Mouse (Mus musculus) stomach, postnatal 0 days (tissue): ENCODE results near the gene Smim5. TPM values are rescaled to one million over a fixed set of nuclear protein-coding genes. Genes with fewer than 3 reads are reported as not detected.

Experiments
- ATAC-seq: fragments of 200-750 bp; cut with Nextera tagmentation; 2 replicates; pipeline ENCODE4 v1.8.0; 2017; ENCODE audit not compliant: low FRiP score, low TSS enrichment
- DNase-seq: peaks from one replicate; pipeline ENCODE4 v3.0.0-alpha.2; 2016; ENCODE audit warnings: low spot score
- H3K27ac ChIP-seq: fragments of 300-500 bp; sonication (generic); replicated peaks from 2 replicates; pipeline ENCODE4 v1.5.1; 2014; ENCODE audit warnings: mild to moderate bottlenecking, control low read depth
- H3K27me3 ChIP-seq: fragments of 300-500 bp; sonication (generic); 2 replicates; pipeline ENCODE4 v1.6.1; 2014; ENCODE audit warnings: low read length; ENCODE audit not compliant: control insufficient read depth, insufficient read depth
- H3K36me3 ChIP-seq: fragments of 300-500 bp; sonication (generic); 2 replicates; pipeline ENCODE4 v1.6.1; 2014; ENCODE audit warnings: low read length, mixed read lengths; ENCODE audit not compliant: control insufficient read depth, insufficient read depth
- H3K4me1 ChIP-seq: fragments of 300-500 bp; sonication (generic); replicated peaks from 2 replicates; pipeline ENCODE4 v1.6.1; 2014; ENCODE audit warnings: antibody characterized with exemption; ENCODE audit not compliant: control insufficient read depth, insufficient read depth
- H3K4me2 ChIP-seq: fragments of 300-500 bp; sonication (generic); replicated peaks from 2 replicates; pipeline ENCODE4 v1.6.1; 2014; ENCODE audit warnings: low read depth, mild to moderate bottlenecking, control low read depth, moderate library complexity
- H3K4me3 ChIP-seq: fragments of 300-500 bp; sonication (generic); 2 replicates; pipeline ENCODE4 v1.5.1; 2014; ENCODE audit warnings: low read depth, low read length, control low read depth
- H3K9ac ChIP-seq: fragments of 300-500 bp; sonication (generic); 2 replicates; pipeline ENCODE4 v1.6.1; 2014; ENCODE audit warnings: mild to moderate bottlenecking, low read length, control low read depth, mixed read lengths
- H3K9me3 ChIP-seq: fragments of 300-500 bp; sonication (generic); 2 replicates; pipeline ENCODE4 v1.6.1; 2016; ENCODE audit warnings: low read length; ENCODE audit not compliant: control insufficient read depth
- CTCF ChIP-seq: IDR thresholded peaks from 2 replicates; pipeline ENCODE4 v1.5.1; 2016; ENCODE audit warnings: antibody characterized with exemption, low read depth, mild to moderate bottlenecking, moderate library complexity
- EP300 ChIP-seq: optimal IDR thresholded peaks from 2 replicates; pipeline ENCODE3; 2016; ENCODE audit warnings: antibody characterized with exemption
- WGBS: fragments of 180-500 bp; shearing (Covaris S2); extraction: QIAGEN DNeasy Blood & Tissue Kit; methylation state at CpG from one replicate; pipeline ENCODE4 v1.1.7; 2014; 5-methylcytosine and 5-hydroxymethylcytosine counted together
- polyA plus RNA-seq: library from polyadenylated mRNA; unstranded; fragments of >200 nt; fragmentation: Nextera tagmentation; extraction: Ambion mirVana; gene quantifications from 2 replicates; pipeline ENCODE4 v1.2.1, GENCODE M21; 2015

Smim5 gene
- polyA plus RNA-seq, 1 experiment from 2014 or later: 16.8 TPM

DNA sequence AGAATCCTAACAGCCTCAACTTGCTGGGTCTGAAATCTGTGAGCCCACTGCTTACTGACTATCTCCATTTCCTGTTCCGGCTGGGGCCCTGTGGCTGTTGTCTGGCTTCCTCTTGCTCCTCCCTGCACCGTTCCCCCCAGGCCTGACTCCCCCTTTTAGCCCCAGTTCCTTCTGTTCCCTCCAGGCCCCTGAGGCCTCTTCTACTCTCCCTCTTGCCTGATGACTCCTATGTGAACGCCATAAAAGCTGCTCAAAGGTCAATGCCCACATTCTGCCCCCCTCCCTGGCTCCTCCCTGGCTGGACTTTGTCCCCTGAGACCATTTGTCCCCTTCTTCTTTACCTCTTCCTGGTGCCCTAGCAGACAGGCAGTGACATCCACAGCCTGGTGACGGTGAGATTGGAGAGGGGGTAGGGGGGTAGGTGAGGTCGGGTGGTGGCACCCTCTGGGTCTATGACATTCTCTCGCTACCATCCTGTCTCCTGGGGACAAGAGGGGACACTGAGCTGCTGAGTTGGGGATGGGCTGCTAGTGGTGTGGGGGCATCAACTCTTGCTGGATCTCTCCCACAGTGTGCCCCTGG lies 22.5 kb upstream of the Smim5 start:
- DNase-seq (peak; percentile 89), ATAC-seq (peak; percentile 84)
- 40% methylated on average over 6 of the region's 6 CpGs for WGBS
- Histone ChIP-seq H3K36me3 (no peaks in the 10 kb centered on the region), H3K4me1 (no peaks in the 10 kb centered on the region), H3K27ac (peak overlapping the region; percentile 78), H3K27me3 (no peaks in the 10 kb centered on the region), H3K9ac (no peak overlapping the region; the same call in 1 of the 2 replicates), H3K9me3 (no peaks in the 10 kb centered on the region), H3K4me3 (no peak overlapping the region), H3K4me2 (peak overlapping the region; percentile 34; the same call in 1 of the 2 replicates)
- no peak for TF ChIP-seq EP300
- TF ChIP-seq CTCF: no peak

DNA sequence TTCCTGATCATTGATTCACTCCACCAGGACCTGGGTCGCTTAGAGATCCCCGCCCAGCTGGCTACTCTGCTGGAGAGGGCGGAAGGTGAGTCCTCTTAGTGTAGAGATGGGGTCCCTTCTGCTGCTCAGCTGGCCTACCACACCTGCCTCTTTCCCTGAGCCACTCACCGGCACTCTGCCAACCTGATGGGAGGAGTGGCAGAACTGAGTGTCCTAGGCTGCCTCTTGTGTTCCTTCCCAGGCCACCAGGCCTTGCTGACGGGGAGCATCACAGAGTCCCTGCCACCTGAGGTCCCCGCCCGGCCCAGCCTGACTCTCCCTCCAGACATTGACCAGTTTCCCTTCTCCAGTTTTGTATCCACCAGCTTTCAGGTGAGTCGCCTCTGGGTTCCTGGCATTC lies 21.7 kb upstream of the Smim5 start:
- TF ChIP-seq EP300: no peak
- no peak for TF ChIP-seq CTCF
- H3K27ac ChIP-seq: peak overlapping the region; percentile 49; the same call in 1 of the 2 replicates
- ATAC-seq (peak; percentile 21; the same call in 1 of the 2 replicates), DNase-seq (peak; percentile 60)
- no peaks in the 10 kb centered on the region for H3K4me1 ChIP-seq
- H3K36me3 ChIP-seq: no peaks in the 10 kb centered on the region
- H3K27me3 ChIP-seq: no peaks in the 10 kb centered on the region
- H3K4me3 ChIP-seq: no peak overlapping the region
- no peak overlapping the region for H3K4me2 ChIP-seq
- 68% methylated on average over 8 of the region's 8 CpGs for WGBS
- H3K9ac ChIP-seq: 0 out of 2 replicates have a peak overlapping the region, but pooled peaks have one; percentile 43
- no peaks in the 10 kb centered on the region for H3K9me3 ChIP-seq

DNA sequence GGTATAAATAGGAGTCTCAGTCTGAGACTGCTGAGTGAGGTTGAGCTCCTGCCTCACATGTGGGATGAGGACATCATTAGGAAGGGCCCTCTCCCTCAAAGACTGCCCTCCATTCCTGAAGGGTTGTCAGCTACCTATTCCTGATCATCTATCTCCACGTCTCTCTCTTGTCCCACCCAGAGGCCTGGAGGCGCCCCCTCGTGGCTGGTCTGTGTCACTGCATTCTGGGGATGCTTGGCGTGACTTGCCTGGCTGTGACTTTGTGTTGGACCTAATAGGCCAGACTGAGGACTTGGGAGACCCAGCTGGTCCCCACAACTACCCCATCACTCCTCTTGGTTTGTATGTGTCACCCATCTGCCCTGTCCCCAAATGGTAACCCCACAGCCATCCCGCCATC lies 18.8 kb upstream of the Smim5 start:
- Histone ChIP-seq H3K27me3 (no peaks in the 10 kb centered on the region), H3K9me3 (no peaks in the 10 kb centered on the region), H3K4me3 (no peak overlapping the region), H3K4me1 (no peaks in the 10 kb centered on the region), H3K27ac (no peak overlapping the region), H3K9ac (no peak overlapping the region), H3K36me3 (no peaks in the 10 kb centered on the region), H3K4me2 (no peak overlapping the region)
- DNase-seq (peak; percentile 46), ATAC-seq (no peak)
- WGBS: 26% methylated on average over 5 of the region's 5 CpGs
- TF ChIP-seq EP300 (no peak), CTCF (peak; percentile 82)

DNA sequence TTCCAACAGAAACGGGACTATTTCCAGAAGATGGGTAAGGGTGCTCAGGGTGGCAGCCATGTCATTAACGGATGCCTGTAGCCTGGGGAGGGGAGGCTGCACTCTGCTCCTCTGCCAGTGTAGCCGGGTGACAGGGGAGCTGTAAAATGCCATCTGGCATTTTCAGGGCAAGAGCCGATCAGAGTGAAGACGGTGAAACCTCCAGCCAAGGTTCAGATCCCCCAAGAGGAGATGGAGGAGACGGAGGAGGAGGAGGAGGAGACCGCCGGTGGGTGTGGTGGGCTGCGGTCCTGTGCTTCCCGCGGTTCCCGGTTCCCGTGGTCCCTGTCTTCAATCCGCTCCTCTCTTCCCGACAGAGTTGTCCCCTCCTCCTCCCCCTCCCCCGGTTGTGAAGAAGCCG lies 16.5 kb upstream of the Smim5 start:
- 47% methylated on average over 15 of the region's 17 CpGs for WGBS
- DNase-seq (no peak), ATAC-seq (no peak)
- Histone ChIP-seq H3K4me3 (no peak overlapping the region), H3K9ac (no peak overlapping the region), H3K9me3 (no peaks in the 10 kb centered on the region), H3K4me2 (no peak overlapping the region), H3K36me3 (no peaks in the 10 kb centered on the region), H3K27ac (no peak overlapping the region), H3K27me3 (no peaks in the 10 kb centered on the region), H3K4me1 (no peaks in the 10 kb centered on the region)
- TF ChIP-seq EP300: no peak
- TF ChIP-seq CTCF: no peak

DNA sequence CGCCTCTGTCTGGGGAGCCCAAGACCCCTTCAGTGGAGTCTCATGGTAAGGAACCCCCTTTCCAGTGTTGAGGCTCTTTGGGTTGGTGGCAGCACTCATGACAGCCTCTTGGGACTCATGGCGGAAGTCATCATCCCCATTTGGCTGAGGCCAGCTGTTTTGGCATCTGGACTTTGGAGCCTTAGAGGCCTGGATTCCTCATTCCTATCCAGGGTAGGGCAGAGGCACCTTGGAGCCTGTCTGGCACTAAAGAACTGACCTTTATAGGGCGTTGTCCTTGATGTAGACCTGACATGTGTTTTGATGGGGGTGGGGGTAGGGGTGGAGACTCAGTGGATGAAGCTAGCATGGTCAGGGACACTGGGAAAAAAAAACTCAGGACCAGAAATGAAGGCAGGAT lies 15.4 kb upstream of the Smim5 start:
- Histone ChIP-seq H3K36me3 (no peaks in the 10 kb centered on the region), H3K9me3 (no peaks in the 10 kb centered on the region), H3K4me2 (no peak overlapping the region), H3K4me3 (no peak overlapping the region), H3K27ac (no peak overlapping the region), H3K27me3 (no peaks in the 10 kb centered on the region), H3K9ac (no peak overlapping the region), H3K4me1 (no peaks in the 10 kb centered on the region)
- 79% methylated on average over 3 of the region's 3 CpGs for WGBS
- ATAC-seq (peak; percentile 71), DNase-seq (peak; percentile 56)
- TF ChIP-seq EP300 (no peak), CTCF (no peak)

DNA sequence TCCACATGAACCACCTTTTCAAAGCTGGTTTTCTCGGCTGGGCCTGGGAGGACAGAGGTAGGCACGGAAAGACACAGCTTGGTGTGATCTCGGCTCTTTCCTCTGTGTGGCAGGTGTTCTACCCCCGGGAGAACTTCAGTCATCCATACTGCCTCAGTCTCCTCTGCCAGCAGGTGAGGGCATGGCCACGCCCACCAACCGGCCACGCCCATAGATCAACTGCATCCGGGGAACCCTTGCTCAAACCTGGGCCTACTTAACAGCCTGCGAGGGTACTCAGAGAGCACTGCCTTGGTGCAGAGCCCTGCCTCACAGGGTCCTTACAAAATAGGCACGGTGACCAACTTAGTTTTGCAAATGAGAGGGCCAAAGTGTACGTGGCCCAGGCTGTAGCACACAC lies 14.5 kb upstream of the Smim5 start:
- H3K9me3 ChIP-seq: no peaks in the 10 kb centered on the region
- no peak for ATAC-seq
- no peak overlapping the region for H3K4me2 ChIP-seq
- H3K36me3 ChIP-seq: no peaks in the 10 kb centered on the region
- H3K4me1 ChIP-seq: no peaks in the 10 kb centered on the region
- TF ChIP-seq CTCF: no peak
- TF ChIP-seq EP300: no peak
- H3K9ac ChIP-seq: no peak overlapping the region
- no peak overlapping the region for H3K4me3 ChIP-seq
- H3K27ac ChIP-seq: no peak overlapping the region
- H3K27me3 ChIP-seq: no peaks in the 10 kb centered on the region
- DNase-seq: no peak
- 70% methylated on average over 11 of the region's 11 CpGs for WGBS
